Mouse (Mus musculus) spleen, adult 12 weeks (tissue): ENCODE results near the gene Myef2.

Experiments used
- DNase-seq: peaks from one replicate; pipeline ENCODE4 v3.0.0; 2022; ENCODE audit warnings: low spot score

Myef2 gene

DNA sequence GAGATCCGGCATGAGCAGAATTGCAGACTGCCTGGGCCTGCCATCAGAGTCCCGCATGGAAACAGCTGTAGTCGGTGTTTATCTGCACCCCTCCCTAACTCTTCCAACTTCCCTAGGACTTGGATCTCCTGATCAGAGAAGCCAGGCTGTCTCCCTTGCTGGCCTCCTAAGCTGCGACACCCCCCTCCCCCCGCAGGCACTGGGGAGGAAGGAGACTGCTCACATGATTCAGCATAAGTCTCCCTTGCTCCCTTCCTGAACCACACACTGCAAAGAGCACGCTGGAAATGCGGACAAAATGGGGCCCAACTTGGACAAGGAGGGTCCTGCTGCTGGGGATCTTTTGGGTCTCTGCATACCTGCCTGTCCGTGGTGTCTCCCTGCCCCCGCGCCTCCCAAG is 55.6 kb downstream of the Myef2 start, which contains the start of gene Slc24a5:
TSS of gene Slc24a5 (plus strand) at position 231 of the 400 bp plus-strand sequence.
- DNase-seq = no peak

DNA sequence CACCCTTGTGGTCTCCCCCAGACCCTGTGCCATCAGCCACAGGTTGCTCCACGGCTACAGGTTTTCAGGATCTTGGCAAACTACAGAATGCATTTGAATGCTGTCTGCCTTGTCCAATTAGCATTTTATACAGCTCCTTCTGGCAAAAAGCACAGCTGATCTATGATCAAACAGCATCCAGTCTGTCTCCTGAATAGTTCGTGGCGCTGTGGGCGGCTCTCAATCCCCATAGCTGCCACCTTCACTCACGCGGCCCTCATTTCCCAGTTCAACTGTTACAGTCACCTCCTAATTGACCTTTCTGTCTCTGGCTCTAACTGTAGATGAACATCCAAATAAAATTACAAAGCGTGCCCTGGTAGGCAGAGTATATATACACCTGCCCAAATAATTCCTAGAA is 56.1 kb downstream of the Myef2 start:
- no peak for DNase-seq

DNA sequence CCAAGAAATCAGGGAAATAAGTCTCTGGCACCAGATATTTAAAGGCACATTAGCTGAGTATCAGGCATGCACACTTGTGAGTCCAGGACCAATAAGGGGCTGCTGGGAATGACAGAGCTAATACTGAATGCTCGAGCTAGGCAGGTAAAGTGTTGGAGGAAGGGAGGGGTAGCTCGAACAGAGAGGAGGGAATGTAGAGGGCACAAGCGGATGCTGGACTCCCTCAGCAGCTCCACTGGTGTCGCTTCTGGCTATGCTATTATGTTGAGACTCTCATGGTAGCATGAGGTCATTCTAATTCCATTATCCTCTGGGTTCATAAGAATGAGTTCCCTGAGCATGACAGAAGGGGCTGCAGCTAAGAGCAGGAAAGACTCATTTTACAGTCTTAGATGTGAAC is 60.5 kb downstream of the Myef2 start:
- no peak for DNase-seq

DNA sequence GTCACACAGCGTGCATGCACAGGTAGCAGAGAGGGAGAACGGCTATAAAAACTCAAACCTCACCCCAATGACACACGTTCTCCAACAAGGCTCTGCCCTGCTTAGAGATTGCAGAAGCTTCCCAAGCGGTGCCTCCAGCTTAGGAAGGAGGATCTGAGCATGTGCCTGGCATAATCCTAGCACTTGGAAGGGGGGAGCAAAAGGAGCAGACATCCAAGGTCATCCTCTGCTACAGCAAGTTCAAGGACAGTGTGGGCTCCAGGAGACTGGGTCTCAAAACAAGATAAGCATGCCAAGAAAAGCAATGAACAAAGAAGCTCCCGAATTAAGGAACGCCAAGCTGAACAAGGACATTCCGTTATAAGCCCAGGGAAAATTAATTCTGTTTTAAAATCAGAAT is 62.0 kb downstream of the Myef2 start:
- DNase-seq = no peak

DNA sequence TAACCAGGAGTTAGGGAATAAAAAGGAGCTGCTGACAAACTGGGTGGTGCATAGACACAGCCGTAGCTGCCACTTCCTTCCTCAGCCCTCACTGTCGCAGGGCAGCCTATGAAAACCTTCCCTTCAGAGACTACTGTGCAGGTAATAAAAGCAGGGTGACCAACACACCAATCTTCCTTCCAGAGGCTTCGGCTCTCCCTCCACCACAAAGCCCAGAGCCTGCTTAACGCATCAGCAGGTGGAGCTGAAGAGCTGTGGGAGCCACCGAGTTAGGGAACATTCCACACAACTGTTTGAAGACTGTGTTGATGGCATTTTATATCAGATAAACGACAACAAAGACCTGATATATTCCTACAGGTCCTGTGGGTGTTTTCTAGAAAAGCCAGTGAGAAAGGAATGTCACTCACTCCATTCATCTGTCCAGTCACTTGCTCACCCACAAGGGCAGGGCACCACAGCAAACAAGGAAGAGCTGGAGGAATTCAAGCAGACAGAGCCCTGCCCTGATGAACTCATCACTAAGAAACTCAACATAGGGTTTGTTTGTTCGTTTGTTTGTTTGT is 66.1 kb downstream of the Myef2 start:
- DNase-seq = no peak

DNA sequence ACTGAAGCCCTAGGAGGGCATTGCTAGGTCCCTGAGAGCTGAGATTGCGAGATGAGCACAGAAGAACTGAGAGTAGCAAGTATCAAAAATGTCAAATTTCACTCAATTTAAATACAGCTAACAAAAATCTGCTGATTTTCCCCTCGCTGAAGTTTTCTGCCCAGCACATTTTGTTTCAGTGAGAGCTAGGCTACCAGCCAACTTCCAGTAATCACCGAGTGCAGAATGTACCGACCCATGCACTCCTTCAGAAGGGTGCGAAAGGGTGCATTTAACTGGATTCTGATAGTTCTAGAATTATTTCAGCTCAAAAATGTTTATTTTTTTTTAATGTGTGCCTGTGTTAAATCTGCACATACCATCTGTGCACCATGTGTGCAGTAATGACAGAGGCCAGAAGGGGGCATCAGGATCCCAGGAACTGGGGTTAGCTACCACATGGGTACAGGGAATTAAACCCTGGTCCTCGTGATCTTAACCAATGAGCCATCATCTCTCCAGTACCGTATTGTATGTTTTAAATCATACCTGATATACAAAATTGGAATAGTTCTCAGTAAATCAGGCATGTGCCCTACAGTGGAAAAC is 68.1 kb downstream of the Myef2 start:
- DNase-seq = no peak
